Mouse (Mus musculus): ENCODE data around the gene Rasal2.

Rasal2 gene

GRCm38 (mm10) chr1:157412454-157413369 is at the start of gene Rasal2:
Gene Rasal2 (minus strand): TSS chr1:157412595.
- in situ Hi-C loops (cut with MboI; ENCODE audit: low sequenced_read_pairs) = no loop called here

GRCm38 (mm10) chr1:157461276-157461675 is 48.9 kb upstream of the Rasal2 start:
- in situ Hi-C loops (cut with MboI; ENCODE audit: low sequenced_read_pairs) = no loop called here

- in situ Hi-C loops (cut with MboI; ENCODE audit: low sequenced_read_pairs) = no loop called here
Measured at GRCm38 (mm10) chr1:157459904-157460303, 47.5 kb upstream of the Rasal2 start.

GRCm38 (mm10) chr1:157458421-157459208 is 46.2 kb upstream of the Rasal2 start, which contains the start of gene Cryzl2:
Gene Cryzl2 (plus strand): TSS chr1:157458577.
- in situ Hi-C loops (cut with MboI; ENCODE audit: low sequenced_read_pairs) = no loop called here

- in situ Hi-C loops (cut with MboI; ENCODE audit: low sequenced_read_pairs) = no loop called here
Measured at GRCm38 (mm10) chr1:157457789-157458188, 45.4 kb upstream of the Rasal2 start.

- in situ Hi-C loops (cut with MboI; ENCODE audit: low sequenced_read_pairs) = no loop called here
Measured at GRCm38 (mm10) chr1:157454876-157455275, 42.5 kb upstream of the Rasal2 start.

- in situ Hi-C loops (cut with MboI; ENCODE audit: low sequenced_read_pairs) = no loop called here
Measured at GRCm38 (mm10) chr1:157452759-157453549, 40.6 kb upstream of the Rasal2 start.

GRCm38 (mm10) chr1:157452284-157452683 is 39.9 kb upstream of the Rasal2 start:
- in situ Hi-C loops (cut with MboI; ENCODE audit: low sequenced_read_pairs) = no loop called here

GRCm38 (mm10) chr1:157449981-157450636 is 37.7 kb upstream of the Rasal2 start:
- in situ Hi-C loops (cut with MboI; ENCODE audit: low sequenced_read_pairs) = no loop called here

GRCm38 (mm10) chr1:157449532-157449931 is 37.1 kb upstream of the Rasal2 start:
- in situ Hi-C loops (cut with MboI; ENCODE audit: low sequenced_read_pairs) = no loop called here

- in situ Hi-C loops (cut with MboI; ENCODE audit: low sequenced_read_pairs) = no loop called here
Measured at GRCm38 (mm10) chr1:157448805-157449188, 36.4 kb upstream of the Rasal2 start.

- in situ Hi-C loops (cut with MboI; ENCODE audit: low sequenced_read_pairs) = no loop called here
Measured at GRCm38 (mm10) chr1:157448164-157448804, 35.9 kb upstream of the Rasal2 start.

- in situ Hi-C loops (cut with MboI; ENCODE audit: low sequenced_read_pairs) = no loop called here
Measured at GRCm38 (mm10) chr1:157447142-157447541, 34.7 kb upstream of the Rasal2 start.

GRCm38 (mm10) chr1:157446325-157446724 is 33.9 kb upstream of the Rasal2 start:
- in situ Hi-C loops (cut with MboI; ENCODE audit: low sequenced_read_pairs) = no loop called here

GRCm38 (mm10) chr1:157445398-157445910 is 33.1 kb upstream of the Rasal2 start:
- in situ Hi-C loops (cut with MboI; ENCODE audit: low sequenced_read_pairs) = no loop called here

- in situ Hi-C loops (cut with MboI; ENCODE audit: low sequenced_read_pairs) = no loop called here
Measured at GRCm38 (mm10) chr1:157444632-157445300, 32.4 kb upstream of the Rasal2 start.

GRCm38 (mm10) chr1:157443723-157444561 is 31.5 kb upstream of the Rasal2 start:
- in situ Hi-C loops (cut with MboI; ENCODE audit: low sequenced_read_pairs) = no loop called here

- in situ Hi-C loops (cut with MboI; ENCODE audit: low sequenced_read_pairs) = no loop called here
Measured at GRCm38 (mm10) chr1:157443026-157443722, 30.8 kb upstream of the Rasal2 start.
